Mouse (Mus musculus) heart, postnatal 0 days (tissue): Measurements from ENCODE around the gene A230072I06Rik. TPM values are rescaled to one million over a fixed set of nuclear protein-coding genes. Genes with fewer than 3 reads are reported as not detected.

Source experiments
- ATAC-seq: fragments of 200-750 bp; cut with Nextera tagmentation; 2 replicates; pipeline ENCODE4 v1.8.0; 2017; ENCODE audit warnings: low read depth, moderate number of reproducible peaks, moderate library complexity; ENCODE audit not compliant: insufficient read depth
- DNase-seq: peaks from one replicate; pipeline ENCODE4 v3.0.0-alpha.2; 2016; ENCODE audit warnings: low spot score
- H3K27ac ChIP-seq: fragments of 300-500 bp; sonication (generic); 2 replicates; pipeline ENCODE4 v1.5.1; 2014; ENCODE audit warnings: low read depth, mild to moderate bottlenecking
- H3K27me3 ChIP-seq: fragments of 300-500 bp; sonication (generic); 2 replicates; pipeline ENCODE4 v1.6.1; 2014; ENCODE audit warnings: low read length, mixed read lengths; ENCODE audit not compliant: control insufficient read depth, insufficient read depth
- H3K36me3 ChIP-seq: fragments of 300-500 bp; sonication (generic); replicated peaks from 2 replicates; pipeline ENCODE4 v1.6.1; 2014; ENCODE audit warnings: low read length, mixed read lengths; ENCODE audit not compliant: control insufficient read depth, insufficient read depth
- H3K4me1 ChIP-seq: fragments of 300-500 bp; sonication (generic); 2 replicates; pipeline ENCODE4 v1.6.1; 2014; ENCODE audit warnings: antibody characterized with exemption; ENCODE audit not compliant: control insufficient read depth, insufficient read depth
- H3K4me2 ChIP-seq: fragments of 300-500 bp; sonication (generic); 2 replicates; pipeline ENCODE4 v1.6.1; 2014; ENCODE audit warnings: low read depth, mild to moderate bottlenecking, low read length, moderate library complexity
- H3K4me3 ChIP-seq: fragments of 300-500 bp; sonication (generic); 2 replicates; pipeline ENCODE4 v1.5.1; 2014; ENCODE audit warnings: low read depth, low read length
- H3K9ac ChIP-seq: fragments of 300-500 bp; sonication (generic); replicated peaks from 2 replicates; pipeline ENCODE4 v1.6.1; 2014; ENCODE audit warnings: low read depth, low read length, mixed read lengths
- H3K9me3 ChIP-seq: fragments of 300-500 bp; sonication (generic); replicated peaks from 2 replicates; pipeline ENCODE4 v1.6.1; 2016; ENCODE audit warnings: low read length; ENCODE audit not compliant: control insufficient read depth
- CTCF ChIP-seq: IDR thresholded peaks from 2 replicates; pipeline ENCODE4 v1.5.1; 2016; ENCODE audit warnings: antibody characterized with exemption, control low read depth, low read depth
- EP300 ChIP-seq: IDR thresholded peaks from 2 replicates; pipeline ENCODE4 v1.6.1; 2016; ENCODE audit warnings: antibody characterized with exemption, low read depth
- WGBS: fragments of 180-500 bp; shearing (Covaris S2); extraction: QIAGEN DNeasy Blood & Tissue Kit; methylation state at CpG from one replicate; pipeline ENCODE4 v1.1.7; 2014; 5-methylcytosine and 5-hydroxymethylcytosine counted together
- polyA plus RNA-seq: library from polyadenylated mRNA; unstranded; fragments of >200 nt; fragmentation: Nextera tagmentation; extraction: Ambion mirVana; gene quantifications from 2 replicates; pipeline ENCODE4 v1.2.1, GENCODE M21; 2015
- total RNA-seq: library from RNA; depleted of rRNA; stranded (reverse); fragments of >200 nt; gene quantifications from 2 replicates; pipeline ENCODE4 v1.2.3, GENCODE M21; 2014; ENCODE audit warnings: low replicate concordance

A230072I06Rik gene
- total and polyA plus RNA-seq, 2 experiments from 2014 or later: not detected

- Histone ChIP-seq H3K27ac (no peak overlapping the region), H3K4me2 (no peak overlapping the region), H3K27me3 (peaks cover 5% of the 10 kb centered on the region; the same call in 1 of the 2 replicates), H3K9ac (no peak overlapping the region), H3K9me3 (no peaks in the 10 kb centered on the region), H3K4me1 (peaks cover 15% of the 10 kb centered on the region; the same call in 1 of the 2 replicates), H3K4me3 (no peak overlapping the region), H3K36me3 (no peaks in the 10 kb centered on the region)
- ATAC-seq (no peak), DNase-seq (no peak)
- WGBS: 92% methylated on average over 3 of the region's 3 CpGs
- TF ChIP-seq EP300 (no peak), CTCF (no peak)
Measured at GRCm38 (mm10) chr8:12323238-12323637, 44.6 kb downstream of the A230072I06Rik start.

GRCm38 (mm10) chr8:12324561-12324960, 45.9 kb downstream of the A230072I06Rik start:
- Histone ChIP-seq H3K4me3 (no peak overlapping the region), H3K9me3 (no peaks in the 10 kb centered on the region), H3K27ac (no peak overlapping the region), H3K36me3 (no peaks in the 10 kb centered on the region), H3K27me3 (peaks cover 5% of the 10 kb centered on the region; the same call in 1 of the 2 replicates), H3K4me1 (peaks cover 15% of the 10 kb centered on the region; the same call in 1 of the 2 replicates), H3K4me2 (no peak overlapping the region), H3K9ac (no peak overlapping the region)
- 65% methylated on average over 10 of the region's 10 CpGs for WGBS
- no peak for TF ChIP-seq EP300
- TF ChIP-seq CTCF: no peak
- DNase-seq (no peak), ATAC-seq (no peak)

GRCm38 (mm10) chr8:12324991-12325601, 46.5 kb downstream of the A230072I06Rik start:
- Histone ChIP-seq H3K4me3 (no peak overlapping the region), H3K36me3 (no peaks in the 10 kb centered on the region), H3K9ac (no peak overlapping the region), H3K27me3 (peaks cover 5% of the 10 kb centered on the region; the same call in 1 of the 2 replicates), H3K9me3 (no peaks in the 10 kb centered on the region), H3K27ac (no peak overlapping the region), H3K4me1 (peaks cover 15% of the 10 kb centered on the region; the same call in 1 of the 2 replicates), H3K4me2 (no peak overlapping the region)
- DNase-seq (no peak), ATAC-seq (no peak)
- no peak for TF ChIP-seq EP300
- WGBS: 19% methylated on average over 16 of the region's 16 CpGs

- no peak for ATAC-seq
- 79% methylated on average over 13 of the region's 13 CpGs for WGBS
Measured at GRCm38 (mm10) chr8:12327187-12327586, 48.6 kb downstream of the A230072I06Rik start.

GRCm38 (mm10) chr8:12327707-12328471, 49.3 kb downstream of the A230072I06Rik start:
- no peak for ATAC-seq

More at GRCm38 (mm10) chr8:12327187-12327586, 48.6 kb downstream of the A230072I06Rik start:
- Histone ChIP-seq H3K36me3 (no peaks in the 10 kb centered on the region), H3K4me2 (no peak overlapping the region), H3K27ac (no peak overlapping the region), H3K9ac (no peak overlapping the region), H3K4me3 (no peak overlapping the region), H3K27me3 (no peaks in the 10 kb centered on the region; the same call in 1 of the 2 replicates), H3K4me1 (peaks cover 12% of the 10 kb centered on the region; the same call in 1 of the 2 replicates), H3K9me3 (no peaks in the 10 kb centered on the region)
- no peak for TF ChIP-seq CTCF
- no peak for TF ChIP-seq EP300
- no peak for DNase-seq

More at GRCm38 (mm10) chr8:12327707-12328471, 49.3 kb downstream of the A230072I06Rik start:
- Histone ChIP-seq H3K9ac (no peak overlapping the region), H3K27ac (no peak overlapping the region), H3K9me3 (no peaks in the 10 kb centered on the region), H3K36me3 (no peaks in the 10 kb centered on the region), H3K27me3 (no peaks in the 10 kb centered on the region; the same call in 1 of the 2 replicates), H3K4me2 (no peak overlapping the region), H3K4me3 (no peak overlapping the region), H3K4me1 (0 out of 2 replicates have a peak, but pooled peaks cover 7% of the 10 kb centered on the region)
- TF ChIP-seq CTCF: no peak
- no peak for TF ChIP-seq EP300
- 69% methylated on average over 21 of the region's 21 CpGs for WGBS
- no peak for DNase-seq
